Mouse (Mus musculus) heart, embryonic 12.5 days (tissue): ENCODE measurements at regions not wholly inside any gene's neighbourhood (a gene's known extent, or its start where the extent isn't known, plus 50 kb on each side); places are given as distances from the start of the nearest gene placed in this dataset.

Experiments
- ATAC-seq: fragments of 200-750 bp; cut with Nextera tagmentation; 2 replicates; pipeline ENCODE4 v1.8.0; 2017; ENCODE audit warnings: moderate TSS enrichment, moderate library complexity; ENCODE audit not compliant: insufficient number of reproducible peaks, low FRiP score
- H3K27ac ChIP-seq: fragments of 300-500 bp; sonication (generic); 2 replicates; pipeline ENCODE4 v1.5.1; 2016; ENCODE audit warnings: mild to moderate bottlenecking, moderate library complexity; ENCODE audit not compliant: poor library complexity, severe bottlenecking
- H3K27me3 ChIP-seq: fragments of 300-500 bp; sonication (generic); replicated peaks from 2 replicates; pipeline ENCODE4 v1.6.1; 2016; ENCODE audit warnings: mild to moderate bottlenecking, moderate library complexity
- H3K36me3 ChIP-seq: fragments of 300-500 bp; sonication (generic); 2 replicates; pipeline ENCODE4 v1.6.1; 2016; ENCODE audit warnings: mild to moderate bottlenecking, moderate library complexity
- H3K4me1 ChIP-seq: fragments of 300-500 bp; sonication (generic); replicated peaks from 2 replicates; pipeline ENCODE4 v1.6.1; 2016; ENCODE audit warnings: mild to moderate bottlenecking
- H3K4me2 ChIP-seq: fragments of 300-500 bp; sonication (generic); 2 replicates; pipeline ENCODE4 v1.6.1; 2016; ENCODE audit warnings: mild to moderate bottlenecking, moderate library complexity
- H3K4me3 ChIP-seq: fragments of 300-500 bp; sonication (generic); 2 replicates; pipeline ENCODE4 v1.5.1; 2016; ENCODE audit warnings: mild to moderate bottlenecking
- H3K9ac ChIP-seq: fragments of 300-500 bp; sonication (generic); 2 replicates; pipeline ENCODE4 v1.6.1; 2016; ENCODE audit warnings: mild to moderate bottlenecking, moderate library complexity
- H3K9me3 ChIP-seq: fragments of 300-500 bp; sonication (generic); replicated peaks from 2 replicates; pipeline ENCODE4 v1.6.1; 2016; ENCODE audit warnings: mild to moderate bottlenecking, moderate library complexity
- WGBS: fragments of 180-500 bp; shearing (Covaris S2); methylation state at CpG from one replicate; pipeline ENCODE4 v1.1.7; 2016; 5-methylcytosine and 5-hydroxymethylcytosine counted together

DNA sequence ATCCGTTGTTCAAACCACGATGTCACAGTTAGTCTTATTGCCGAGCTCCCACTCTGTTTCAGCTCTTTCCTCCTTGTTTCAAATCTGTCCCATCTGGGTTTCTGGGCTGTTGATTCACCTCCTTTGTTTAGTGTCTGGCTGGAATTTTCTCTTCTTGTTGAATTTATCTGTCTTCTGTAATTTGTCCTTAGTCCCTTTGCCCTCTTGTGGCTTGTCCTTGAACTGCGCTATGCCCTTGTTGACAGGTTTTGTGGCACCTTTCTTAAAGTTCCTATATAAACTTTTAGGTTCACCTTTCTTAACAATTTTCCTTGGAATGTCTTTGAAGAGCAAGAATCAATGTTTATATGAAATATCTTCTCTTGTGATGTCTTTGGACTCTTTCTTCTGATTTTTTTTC is 658.2 kb downstream of the Rps29 start:
- Histone ChIP-seq H3K4me1 (no peaks in the 10 kb centered on the region), H3K36me3 (no peaks in the 10 kb centered on the region), H3K4me2 (no peak overlapping the region), H3K27me3 (no peaks in the 10 kb centered on the region), H3K9ac (no peak overlapping the region), H3K27ac (no peak overlapping the region), H3K4me3 (no peak overlapping the region), H3K9me3 (no peaks in the 10 kb centered on the region)
- WGBS, result 70% methylated on average over 4 of the region's 4 CpGs
- ATAC-seq, result no peak

DNA sequence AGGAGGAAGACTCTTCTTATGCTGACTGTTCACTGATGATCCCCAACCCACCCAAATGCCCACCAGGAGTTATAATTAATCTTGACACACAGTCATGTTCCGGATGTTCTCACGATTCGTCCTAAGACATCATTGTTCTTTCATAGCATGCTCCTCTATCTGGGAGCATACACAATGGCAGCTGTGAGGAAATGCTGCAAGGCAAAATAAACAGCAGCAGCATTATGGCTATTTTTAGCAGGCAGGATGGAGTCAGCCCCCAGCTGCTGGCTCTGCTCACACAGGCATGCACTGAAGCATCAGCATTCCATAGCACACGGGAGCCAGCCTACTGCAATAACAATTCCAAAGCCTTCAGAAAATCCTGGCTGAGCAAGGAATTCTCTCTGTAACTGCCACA is 696.0 kb downstream of the Rps29 start:
- ATAC-seq, result peak; percentile 71
- H3K27me3 ChIP-seq, result no peaks in the 10 kb centered on the region
- WGBS, result 28% methylated on average over 4 of the region's 4 CpGs
- H3K9ac ChIP-seq, result no peak overlapping the region
- H3K4me2 ChIP-seq, result no peak overlapping the region
- H3K27ac ChIP-seq, result peak overlapping the region; percentile 28; the same call in 1 of the 2 replicates
- H3K4me3 ChIP-seq, result no peak overlapping the region
- peaks cover 3% of the 10 kb centered on the region; the same call in 1 of the 2 replicates for H3K9me3 ChIP-seq
- peaks cover 9% of the 10 kb centered on the region for H3K4me1 ChIP-seq
- no peaks in the 10 kb centered on the region for H3K36me3 ChIP-seq

GRCm38 (mm10) chr12:68458196-68458595 is 700.8 kb downstream of the Rps29 start:
- Histone ChIP-seq H3K4me3 (no peak overlapping the region), H3K36me3 (no peaks in the 10 kb centered on the region), H3K4me1 (peaks cover 5% of the 10 kb centered on the region; the same call in 1 of the 2 replicates), H3K9ac (no peak overlapping the region), H3K4me2 (no peak overlapping the region), H3K27me3 (no peaks in the 10 kb centered on the region), H3K27ac (no peak overlapping the region), H3K9me3 (peaks cover 3% of the 10 kb centered on the region; the same call in 1 of the 2 replicates)
- 80% methylated on average over 7 of the region's 7 CpGs for WGBS
- ATAC-seq, result no peak

DNA sequence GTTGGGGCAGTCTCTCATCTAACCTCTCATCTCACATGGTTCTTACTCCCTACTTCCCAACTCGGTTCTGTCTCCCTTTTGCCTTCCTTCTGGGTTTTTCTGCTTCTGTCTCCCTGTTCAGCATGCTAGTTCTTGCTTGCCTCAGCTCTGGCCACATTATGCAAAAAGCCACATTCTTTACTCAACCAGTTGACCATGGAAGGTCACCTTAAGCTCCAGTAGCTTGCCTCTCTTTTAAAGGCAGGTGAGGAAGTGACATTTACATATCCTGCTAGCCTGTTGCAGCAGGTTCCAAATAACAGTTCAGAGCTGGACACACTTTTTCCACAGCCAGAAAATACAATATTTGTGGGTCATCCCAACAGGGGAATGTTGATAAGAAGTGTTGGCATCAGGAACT is 732.4 kb downstream of the Rps29 start:
- H3K36me3 ChIP-seq, result no peaks in the 10 kb centered on the region
- H3K4me1 ChIP-seq, result no peaks in the 10 kb centered on the region

DNA sequence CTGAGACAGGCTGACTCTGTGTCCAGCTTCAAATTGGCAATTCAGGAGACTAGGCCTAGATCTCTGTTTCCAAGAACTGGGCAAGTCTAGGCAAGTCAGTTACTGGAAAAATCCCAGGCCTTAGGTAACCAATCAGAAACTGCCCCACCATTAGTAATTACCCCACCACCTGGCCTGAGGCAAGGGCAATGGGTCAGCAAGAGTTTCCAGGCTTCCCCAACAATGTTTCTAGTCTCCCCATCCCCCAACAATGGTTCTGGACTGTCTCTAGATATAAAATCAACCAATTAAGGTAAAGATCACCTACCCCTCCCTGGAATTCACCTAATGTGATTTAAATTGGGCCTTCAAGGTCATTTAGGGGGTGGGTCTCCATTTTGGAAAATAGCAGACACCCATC is 734.0 kb downstream of the Rps29 start:
- H3K9ac ChIP-seq, result no peak overlapping the region
- no peaks in the 10 kb centered on the region for H3K27me3 ChIP-seq
- no peaks in the 10 kb centered on the region for H3K9me3 ChIP-seq
- H3K36me3 ChIP-seq, result no peaks in the 10 kb centered on the region
- no peak overlapping the region for H3K27ac ChIP-seq
- H3K4me1 ChIP-seq, result no peaks in the 10 kb centered on the region
- no peak overlapping the region for H3K4me3 ChIP-seq
- ATAC-seq, result no peak
- no peak overlapping the region for H3K4me2 ChIP-seq

More for the DNA sequence above, 732.4 kb downstream of the Rps29 start:
- H3K27ac ChIP-seq, result no peak overlapping the region
- no peaks in the 10 kb centered on the region for H3K27me3 ChIP-seq
- WGBS, result 83% methylated on average over 1 of the region's 1 CpGs
- H3K9ac ChIP-seq, result no peak overlapping the region
- no peaks in the 10 kb centered on the region for H3K9me3 ChIP-seq
- no peak overlapping the region for H3K4me2 ChIP-seq
- no peak overlapping the region for H3K4me3 ChIP-seq
- no peak for ATAC-seq
